Mouse (Mus musculus) hindbrain, embryonic 12.5 days (tissue): ENCODE data around the gene Trp73. TPM values are rescaled to one million over a fixed set of nuclear protein-coding genes. Genes with fewer than 3 reads are reported as not detected.

ENCODE experiments used
- ATAC-seq: fragments of 200-750 bp; cut with Nextera tagmentation; 2 replicates; pipeline ENCODE4 v1.8.0; 2017; ENCODE audit warnings: moderate TSS enrichment; ENCODE audit not compliant: low FRiP score
- H3K27ac ChIP-seq: fragments of 300-500 bp; sonication (generic); 2 replicates; pipeline ENCODE4 v1.5.1; 2016; ENCODE audit warnings: mild to moderate bottlenecking
- H3K27me3 ChIP-seq: fragments of 300-500 bp; sonication (generic); 2 replicates; pipeline ENCODE4 v1.6.1; 2016; ENCODE audit warnings: mild to moderate bottlenecking
- H3K36me3 ChIP-seq: fragments of 300-500 bp; sonication (generic); 2 replicates; pipeline ENCODE4 v1.6.1; 2016; ENCODE audit warnings: mild to moderate bottlenecking
- H3K4me1 ChIP-seq: fragments of 300-500 bp; sonication (generic); 2 replicates; pipeline ENCODE4 v1.6.1; 2016
- H3K4me2 ChIP-seq: fragments of 300-500 bp; sonication (generic); replicated peaks from 2 replicates; pipeline ENCODE4 v1.6.1; 2016; ENCODE audit warnings: mild to moderate bottlenecking
- H3K4me3 ChIP-seq: fragments of 300-500 bp; sonication (generic); 2 replicates; pipeline ENCODE4 v1.5.1; 2016; ENCODE audit warnings: mild to moderate bottlenecking
- H3K9ac ChIP-seq: fragments of 300-500 bp; sonication (generic); 2 replicates; pipeline ENCODE4 v1.6.1; 2016; ENCODE audit warnings: mild to moderate bottlenecking, moderate library complexity
- H3K9me3 ChIP-seq: fragments of 300-500 bp; sonication (generic); replicated peaks from 2 replicates; pipeline ENCODE4 v1.6.1; 2016; ENCODE audit warnings: mild to moderate bottlenecking
- WGBS: fragments of 180-500 bp; shearing (Covaris S2); methylation state at CpG from one replicate; pipeline ENCODE4 v1.1.7; 2016; 5-methylcytosine and 5-hydroxymethylcytosine counted together
- polyA plus RNA-seq: library from polyadenylated mRNA; unstranded; fragments of >200 nt; fragmentation: Nextera tagmentation; extraction: Ambion mirVana; gene quantifications from 2 replicates; pipeline ENCODE4 v1.2.1, GENCODE M21; 2016

Trp73 gene
- polyA plus RNA-seq, 1 experiment from 2014 or later: 1.7 TPM

DNA sequence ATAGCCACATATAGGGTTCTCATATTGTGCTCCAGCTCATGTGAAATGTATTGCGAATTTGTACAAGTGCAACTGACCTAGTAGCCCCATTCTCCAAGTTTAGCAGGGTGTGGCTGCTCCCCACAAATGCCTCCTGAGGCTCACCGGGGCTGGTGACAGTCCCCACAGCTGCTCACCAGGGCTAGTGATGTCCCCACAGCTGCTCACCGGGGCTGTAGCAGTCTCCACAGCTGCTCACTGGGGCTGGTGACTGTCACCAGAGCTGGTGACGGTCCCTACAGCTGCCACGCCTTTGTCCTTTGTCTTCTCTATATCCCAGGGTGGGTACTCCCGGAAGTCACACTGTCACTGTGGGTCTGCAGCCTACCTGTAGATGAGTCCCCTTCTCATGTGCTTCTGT, 133.7 kb downstream of the Trp73 start:
- H3K4me2 ChIP-seq: no peak overlapping the region

More for the DNA sequence above, 133.7 kb downstream of the Trp73 start:
- Histone ChIP-seq H3K9me3 (no peaks in the 10 kb centered on the region), H3K4me1 (peaks cover 5% of the 10 kb centered on the region; the same call in 1 of the 2 replicates), H3K27ac (no peak overlapping the region), H3K27me3 (no peaks in the 10 kb centered on the region), H3K4me3 (no peak overlapping the region), H3K9ac (no peak overlapping the region), H3K36me3 (peaks cover 56% of the 10 kb centered on the region)
- ATAC-seq: no peak
- 90% methylated on average over 6 of the region's 6 CpGs for WGBS

Other genes with a start within 250 kb of the Trp73 start
- 76.2 and 86.1 TPM in 2 replicates for gene A430005L14Rik, start 183.0 kb downstream of the Trp73 start, polyA plus RNA-seq
- gene Dffb, start 165.1 kb downstream of the Trp73 start, polyA plus RNA-seq: 9.8 and 10.9 TPM in 2 replicates
- gene Cep104, start 165.0 kb downstream of the Trp73 start, polyA plus RNA-seq: 21.0 and 23.0 TPM in 2 replicates
- gene Lrrc47, start 128.5 kb downstream of the Trp73 start, polyA plus RNA-seq: 36.4 and 38.1 TPM in 2 replicates
- 5.9 and 6.0 TPM in 2 replicates for gene Smim1, start 114.0 kb downstream of the Trp73 start, polyA plus RNA-seq
- not detected in 2 replicates for gene Ccdc27, start 97.5 kb downstream of the Trp73 start, polyA plus RNA-seq
- 41.9 and 42.9 TPM in 2 replicates for gene Wrap73, start 2.2 kb upstream of the Trp73 start, polyA plus RNA-seq
- 154 and 159 TPM in 2 replicates for gene Tprgl, start 20.5 kb upstream of the Trp73 start, polyA plus RNA-seq
- gene Megf6, start 30.5 kb upstream of the Trp73 start, polyA plus RNA-seq: 38.6 and 43.7 TPM in 2 replicates
- gene Arhgef16, start 161.5 kb upstream of the Trp73 start, polyA plus RNA-seq: 3.0 and 4.1 TPM in 2 replicates
- gene B230104I21Rik, start 195.9 kb upstream of the Trp73 start, polyA plus RNA-seq: not detected in 2 replicates